Mouse (Mus musculus): ENCODE results near the gene Dync1i1. TPM values are rescaled to one million over a fixed set of nuclear protein-coding genes. Genes with fewer than 3 reads are reported as not detected.

The Dync1i1 gene
- polyA plus RNA-seq, 1 experiment from 2014 or later, result 4.5 TPM

DNA sequence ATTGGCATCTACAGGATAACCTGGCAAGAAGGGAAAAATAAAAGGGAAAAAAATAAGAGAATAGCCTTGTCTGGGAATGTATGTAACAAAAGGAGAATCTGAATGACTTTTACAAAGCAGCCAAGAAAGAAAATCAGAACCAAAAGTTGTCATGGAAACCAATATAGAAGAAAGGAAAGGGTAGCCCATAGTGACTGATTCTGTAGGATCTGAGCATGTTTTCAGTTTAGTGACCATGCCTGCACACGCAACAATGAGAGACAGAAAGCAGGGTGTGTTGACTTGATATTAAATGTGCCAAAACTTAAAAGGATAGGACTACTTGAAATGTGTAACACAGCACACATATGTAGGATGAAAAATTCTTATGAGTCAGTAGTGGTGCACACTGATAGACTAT, 197.2 kb downstream of the Dync1i1 start:
- H3K36me3 ChIP-seq (replicated peaks; ENCODE audit: control insufficient read depth, insufficient read depth, low read depth, low read length), result no peaks in the 10 kb centered on the region
- DNase-seq (ENCODE audit: low spot score), result no peak

DNA sequence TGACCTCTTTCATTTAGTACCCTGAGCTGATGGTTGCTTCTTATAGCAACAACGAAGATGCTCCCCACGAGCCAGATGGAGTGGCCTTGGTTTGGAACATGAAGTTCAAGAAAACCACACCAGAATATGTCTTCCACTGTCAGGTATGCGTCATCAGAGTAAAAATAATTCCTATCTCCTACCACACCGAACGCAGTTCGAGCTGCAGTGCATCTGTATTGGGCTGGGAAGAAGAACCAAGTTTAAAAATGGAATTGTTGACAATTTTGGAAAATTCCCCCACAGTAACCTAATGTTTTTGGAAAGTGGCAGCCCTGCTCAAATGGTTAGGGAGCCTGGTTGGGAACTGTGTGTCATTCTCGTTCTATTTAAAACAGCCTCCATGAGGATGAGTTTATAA, 197.7 kb downstream of the Dync1i1 start:
- H3K27ac ChIP-seq (replicated peaks; ENCODE audit: low read depth, low read length), result no peak overlapping the region
- no peaks in the 10 kb centered on the region for H3K36me3 ChIP-seq (replicated peaks; ENCODE audit: control insufficient read depth, insufficient read depth, low read depth, low read length)
- DNase-seq (ENCODE audit: low spot score), result no peak
- no peaks in the 10 kb centered on the region for H3K27me3 ChIP-seq (ENCODE audit: control insufficient read depth, insufficient read depth, low read length)
- no peak overlapping the region for H3K4me2 ChIP-seq (ENCODE audit: low read depth, low read length)
- H3K9me3 ChIP-seq (replicated peaks; ENCODE audit: control insufficient read depth, low read length), result no peaks in the 10 kb centered on the region
- ATAC-seq (replicated peaks; ENCODE audit: insufficient number of reproducible peaks, low FRiP score, low TSS enrichment, low read depth), result no peak
- H3K4me3 ChIP-seq (ENCODE audit: low read depth, low read length), result no peak overlapping the region
- WGBS, result 93% methylated on average over 7 of the region's 7 CpGs
- no peak overlapping the region for H3K9ac ChIP-seq (replicated peaks; ENCODE audit: low read length)
- H3K4me1 ChIP-seq (ENCODE audit: control insufficient read depth, insufficient read depth, low read length), result no peaks in the 10 kb centered on the region

More for the DNA sequence above, 197.2 kb downstream of the Dync1i1 start:
- no peak overlapping the region for H3K27ac ChIP-seq (replicated peaks; ENCODE audit: low read depth, low read length)
- no peaks in the 10 kb centered on the region for H3K27me3 ChIP-seq (ENCODE audit: control insufficient read depth, insufficient read depth, low read length)
- H3K9ac ChIP-seq (replicated peaks; ENCODE audit: low read length), result no peak overlapping the region
- H3K4me2 ChIP-seq (ENCODE audit: low read depth, low read length), result no peak overlapping the region
- no peaks in the 10 kb centered on the region for H3K9me3 ChIP-seq (replicated peaks; ENCODE audit: control insufficient read depth, low read length)
- WGBS, result 88% methylated on average over 1 of the region's 1 CpGs
- no peak for ATAC-seq (replicated peaks; ENCODE audit: insufficient number of reproducible peaks, low FRiP score, low TSS enrichment, low read depth)
- H3K4me3 ChIP-seq (ENCODE audit: low read depth, low read length), result no peak overlapping the region
- H3K4me1 ChIP-seq (ENCODE audit: control insufficient read depth, insufficient read depth, low read length), result no peaks in the 10 kb centered on the region

DNA sequence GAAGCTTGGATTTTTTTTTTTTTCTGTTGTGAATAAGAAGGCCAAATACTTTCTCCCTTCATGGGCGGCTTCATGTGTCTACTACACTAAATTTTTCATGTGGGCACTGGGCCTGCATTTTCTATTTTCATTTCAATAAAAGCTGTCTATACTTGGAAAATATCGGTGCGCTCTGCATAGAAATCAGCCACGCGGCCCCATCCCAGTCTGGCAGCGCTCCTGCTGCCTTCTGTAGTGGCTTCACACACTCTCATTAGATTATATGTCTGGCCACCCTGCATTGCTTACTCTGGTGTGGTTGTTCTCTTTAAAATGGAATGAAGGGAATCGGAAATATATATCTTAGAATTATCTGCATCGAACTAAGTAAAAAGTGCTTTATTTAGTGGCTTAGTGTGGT, 204.7 kb downstream of the Dync1i1 start:
- no peak for DNase-seq (ENCODE audit: low spot score)
- Histone ChIP-seq H3K27ac (replicated peaks; ENCODE audit: low read depth, low read length) (no peak overlapping the region), H3K9me3 (replicated peaks; ENCODE audit: control insufficient read depth, low read length) (no peaks in the 10 kb centered on the region), H3K27me3 (ENCODE audit: control insufficient read depth, insufficient read depth, low read length) (no peaks in the 10 kb centered on the region), H3K4me2 (ENCODE audit: low read depth, low read length) (no peak overlapping the region), H3K36me3 (replicated peaks; ENCODE audit: control insufficient read depth, insufficient read depth, low read depth, low read length) (no peaks in the 10 kb centered on the region), H3K4me3 (ENCODE audit: low read depth, low read length) (no peak overlapping the region), H3K9ac (replicated peaks; ENCODE audit: low read length) (no peak overlapping the region), H3K4me1 (ENCODE audit: control insufficient read depth, insufficient read depth, low read length) (no peaks in the 10 kb centered on the region)
- ATAC-seq (replicated peaks; ENCODE audit: insufficient number of reproducible peaks, low FRiP score, low TSS enrichment, low read depth), result no peak
- 95% methylated on average over 8 of the region's 8 CpGs for WGBS

DNA sequence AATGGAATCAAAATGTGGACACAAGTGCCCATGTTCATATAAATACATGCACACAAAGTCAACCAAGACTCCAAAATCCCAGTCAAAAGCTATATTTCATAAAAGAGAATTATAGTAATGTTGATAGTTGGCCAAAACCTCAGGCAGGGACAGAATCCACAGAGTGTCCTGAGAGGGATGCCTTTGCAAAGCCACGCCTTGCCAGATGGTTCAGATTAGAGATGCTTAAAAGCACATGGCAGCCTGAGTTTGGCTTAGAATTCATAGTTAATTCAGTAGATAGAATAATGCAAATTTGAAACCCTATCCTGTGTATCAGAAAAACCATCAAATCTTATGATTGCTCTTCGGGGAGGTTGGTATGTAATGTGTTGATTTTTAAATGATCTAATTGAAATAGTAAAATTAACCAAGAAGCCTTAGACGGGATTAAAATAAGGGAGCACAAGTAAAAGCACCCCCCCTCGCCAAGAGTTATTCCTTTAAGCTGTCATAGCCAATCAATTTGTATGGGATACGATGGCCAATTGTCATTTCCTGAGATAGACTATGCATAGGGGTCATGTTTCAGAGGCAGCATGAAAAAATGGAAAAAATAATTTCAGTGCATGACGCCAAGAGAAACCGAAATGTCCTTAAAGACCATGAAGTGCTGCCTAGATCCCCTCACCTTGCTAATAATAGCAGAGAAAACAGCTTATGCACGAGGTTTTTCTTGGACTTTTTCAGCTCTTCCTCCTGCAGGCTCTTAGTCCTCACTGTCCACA, 210.3 kb downstream of the Dync1i1 start:
- H3K36me3 ChIP-seq (replicated peaks; ENCODE audit: control insufficient read depth, insufficient read depth, low read depth, low read length), result no peaks in the 10 kb centered on the region
- H3K27me3 ChIP-seq (ENCODE audit: control insufficient read depth, insufficient read depth, low read length), result no peaks in the 10 kb centered on the region
- no peak overlapping the region for H3K4me2 ChIP-seq (ENCODE audit: low read depth, low read length)
- WGBS, result 45% methylated on average over 8 of the region's 8 CpGs
- H3K9me3 ChIP-seq (replicated peaks; ENCODE audit: control insufficient read depth, low read length), result no peaks in the 10 kb centered on the region
- H3K4me1 ChIP-seq (ENCODE audit: control insufficient read depth, insufficient read depth, low read length), result no peaks in the 10 kb centered on the region
- no peak overlapping the region for H3K9ac ChIP-seq (replicated peaks; ENCODE audit: low read length)
- peak; percentile 88 for DNase-seq (ENCODE audit: low spot score)
- no peak overlapping the region for H3K27ac ChIP-seq (replicated peaks; ENCODE audit: low read depth, low read length)
- ATAC-seq (replicated peaks; ENCODE audit: insufficient number of reproducible peaks, low FRiP score, low TSS enrichment, low read depth), result no peak
- H3K4me3 ChIP-seq (ENCODE audit: low read depth, low read length), result no peak overlapping the region

DNA sequence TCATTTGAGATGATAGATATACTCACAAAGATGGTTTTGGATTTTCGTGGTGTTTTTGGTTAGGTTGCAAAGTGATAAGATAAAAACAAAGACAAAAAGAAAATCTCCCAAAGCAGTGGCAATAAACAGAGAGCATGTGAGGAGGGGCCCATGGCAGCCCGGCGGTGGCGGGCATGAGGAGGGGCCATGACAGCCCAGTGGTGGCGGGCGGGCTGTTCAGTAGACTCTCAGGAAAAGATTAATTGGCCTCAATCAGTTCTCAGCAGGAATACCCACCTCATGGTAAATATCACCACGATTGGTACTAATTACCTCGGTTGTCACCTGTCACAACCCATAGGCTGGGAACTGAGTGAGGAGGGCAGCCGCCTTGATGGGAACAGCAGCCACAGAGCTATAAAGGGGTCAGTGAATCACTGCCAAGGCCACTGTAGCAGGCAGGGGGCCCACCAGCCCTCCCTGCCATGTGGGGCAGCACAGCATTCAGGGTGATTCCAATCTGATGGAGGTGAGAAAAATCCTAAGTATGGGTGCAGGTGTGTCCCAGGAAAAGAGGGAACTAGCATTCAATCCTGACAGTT, 224.5 kb downstream of the Dync1i1 start:
- DNase-seq (ENCODE audit: low spot score), result no peak
- no peaks in the 10 kb centered on the region for H3K4me1 ChIP-seq (ENCODE audit: control insufficient read depth, insufficient read depth, low read length)
- WGBS, result 72% methylated on average over 9 of the region's 9 CpGs
- no peaks in the 10 kb centered on the region for H3K9me3 ChIP-seq (replicated peaks; ENCODE audit: control insufficient read depth, low read length)
- no peak for ATAC-seq (replicated peaks; ENCODE audit: insufficient number of reproducible peaks, low FRiP score, low TSS enrichment, low read depth)
- H3K4me3 ChIP-seq (ENCODE audit: low read depth, low read length), result no peak overlapping the region
- no peaks in the 10 kb centered on the region for H3K27me3 ChIP-seq (ENCODE audit: control insufficient read depth, insufficient read depth, low read length)
- no peak overlapping the region for H3K4me2 ChIP-seq (ENCODE audit: low read depth, low read length)
- no peak overlapping the region for H3K27ac ChIP-seq (replicated peaks; ENCODE audit: low read depth, low read length)
- no peaks in the 10 kb centered on the region for H3K36me3 ChIP-seq (replicated peaks; ENCODE audit: control insufficient read depth, insufficient read depth, low read depth, low read length)
- no peak overlapping the region for H3K9ac ChIP-seq (replicated peaks; ENCODE audit: low read length)

DNA sequence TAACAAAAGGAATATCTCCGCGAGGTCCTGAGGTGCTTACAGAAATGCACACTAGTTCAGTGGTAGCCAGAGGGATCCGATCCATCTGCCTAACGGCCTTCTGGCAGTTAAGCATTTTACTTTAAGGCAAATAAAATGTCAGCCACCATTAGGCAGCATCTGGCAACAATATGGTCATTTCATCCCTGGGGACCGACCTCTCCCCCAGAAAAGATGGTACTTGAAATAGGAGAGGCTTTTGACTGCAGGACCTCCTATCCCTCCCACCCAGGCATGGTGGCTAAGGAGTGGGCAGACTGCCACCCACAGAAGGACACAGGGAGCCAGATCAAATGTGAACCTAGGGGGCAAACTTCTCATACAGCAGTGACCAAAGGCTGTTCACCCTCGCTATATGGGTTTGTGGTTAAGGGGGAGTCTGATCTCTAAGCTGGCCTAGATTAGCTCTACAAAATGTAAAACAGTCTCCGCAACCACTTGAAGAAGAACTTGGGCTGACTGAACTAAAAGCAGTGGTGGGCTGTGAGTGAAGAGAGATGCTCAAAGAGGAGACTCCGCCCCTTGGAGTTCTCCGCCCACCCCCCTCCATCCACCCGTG, 231.0 kb downstream of the Dync1i1 start:
- no peaks in the 10 kb centered on the region for H3K4me1 ChIP-seq (ENCODE audit: control insufficient read depth, insufficient read depth, low read length)
- no peaks in the 10 kb centered on the region for H3K36me3 ChIP-seq (replicated peaks; ENCODE audit: control insufficient read depth, insufficient read depth, low read depth, low read length)
- no peak overlapping the region for H3K4me3 ChIP-seq (ENCODE audit: low read depth, low read length)
- no peaks in the 10 kb centered on the region for H3K27me3 ChIP-seq (ENCODE audit: control insufficient read depth, insufficient read depth, low read length)
- H3K9me3 ChIP-seq (replicated peaks; ENCODE audit: control insufficient read depth, low read length), result no peaks in the 10 kb centered on the region
- peak; percentile 49 for DNase-seq (ENCODE audit: low spot score)
- no peak overlapping the region for H3K4me2 ChIP-seq (ENCODE audit: low read depth, low read length)
- no peak overlapping the region for H3K9ac ChIP-seq (replicated peaks; ENCODE audit: low read length)
- 53% methylated on average over 10 of the region's 10 CpGs for WGBS
- no peak overlapping the region for H3K27ac ChIP-seq (replicated peaks; ENCODE audit: low read depth, low read length)
- peak; percentile 62; the same call in 1 of the 2 replicates for ATAC-seq (replicated peaks; ENCODE audit: insufficient number of reproducible peaks, low FRiP score, low TSS enrichment, low read depth)

DNA sequence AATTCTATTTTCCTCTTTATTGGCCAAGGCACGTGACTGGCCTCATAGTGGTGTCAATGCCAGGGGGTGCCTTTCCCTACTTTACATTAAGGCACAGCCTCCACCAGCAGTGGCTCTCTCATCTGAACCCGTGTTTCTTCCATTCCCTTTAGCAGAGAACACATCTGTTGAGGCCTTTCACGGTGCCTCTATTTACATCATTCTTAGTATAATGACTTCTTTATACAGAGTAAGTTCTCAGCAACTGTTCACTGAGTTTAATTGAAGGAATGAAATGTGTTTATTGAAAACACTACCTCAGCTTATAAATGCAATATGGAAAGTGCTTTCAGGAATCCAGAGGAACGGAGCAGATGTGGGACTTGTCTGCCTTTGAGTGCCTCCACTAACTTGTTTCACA, 235.3 kb downstream of the Dync1i1 start:
- Histone ChIP-seq H3K27ac (replicated peaks; ENCODE audit: low read depth, low read length) (no peak overlapping the region), H3K4me1 (ENCODE audit: control insufficient read depth, insufficient read depth, low read length) (no peaks in the 10 kb centered on the region), H3K4me3 (ENCODE audit: low read depth, low read length) (no peak overlapping the region), H3K9ac (replicated peaks; ENCODE audit: low read length) (no peak overlapping the region), H3K27me3 (ENCODE audit: control insufficient read depth, insufficient read depth, low read length) (no peaks in the 10 kb centered on the region), H3K9me3 (replicated peaks; ENCODE audit: control insufficient read depth, low read length) (no peaks in the 10 kb centered on the region), H3K4me2 (ENCODE audit: low read depth, low read length) (no peak overlapping the region), H3K36me3 (replicated peaks; ENCODE audit: control insufficient read depth, insufficient read depth, low read depth, low read length) (no peaks in the 10 kb centered on the region)
- WGBS, result 70% methylated on average over 4 of the region's 4 CpGs
- DNase-seq (ENCODE audit: low spot score), result no peak
- no peak for ATAC-seq (replicated peaks; ENCODE audit: insufficient number of reproducible peaks, low FRiP score, low TSS enrichment, low read depth)

DNA sequence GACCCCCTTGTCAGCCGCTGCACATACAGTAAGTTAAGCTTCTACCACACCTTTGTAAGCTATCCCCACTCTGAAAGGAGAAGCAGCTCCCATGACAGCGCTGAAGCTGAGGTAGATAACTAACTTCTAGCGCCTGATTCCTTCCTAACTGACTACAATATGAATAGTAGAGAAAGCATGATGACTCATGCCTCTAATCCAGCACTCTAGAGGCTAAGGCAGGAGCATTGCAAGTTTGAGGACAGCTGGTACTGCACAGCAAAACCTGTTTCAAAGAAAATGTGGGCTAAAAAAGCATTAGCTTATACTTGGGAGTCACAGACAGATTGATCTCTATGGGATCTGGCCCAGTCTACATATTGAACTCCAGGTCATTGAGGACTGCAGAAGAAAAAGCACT, 236.5 kb downstream of the Dync1i1 start:
- ATAC-seq (replicated peaks; ENCODE audit: insufficient number of reproducible peaks, low FRiP score, low TSS enrichment, low read depth) (no peak), DNase-seq (ENCODE audit: low spot score) (no peak)
- Histone ChIP-seq H3K9me3 (replicated peaks; ENCODE audit: control insufficient read depth, low read length) (no peaks in the 10 kb centered on the region), H3K36me3 (replicated peaks; ENCODE audit: control insufficient read depth, insufficient read depth, low read depth, low read length) (no peaks in the 10 kb centered on the region), H3K4me1 (ENCODE audit: control insufficient read depth, insufficient read depth, low read length) (no peaks in the 10 kb centered on the region), H3K27ac (replicated peaks; ENCODE audit: low read depth, low read length) (no peak overlapping the region), H3K27me3 (ENCODE audit: control insufficient read depth, insufficient read depth, low read length) (no peaks in the 10 kb centered on the region), H3K9ac (replicated peaks; ENCODE audit: low read length) (no peak overlapping the region), H3K4me2 (ENCODE audit: low read depth, low read length) (no peak overlapping the region), H3K4me3 (ENCODE audit: low read depth, low read length) (no peak overlapping the region)
- WGBS, result 94% methylated on average over 3 of the region's 3 CpGs
